Mouse (Mus musculus) kidney, adult 2 months (tissue): ENCODE data around the gene Utp20.

Experiments used
- CTCF ChIP-seq: fragments of 200-500 bp; conservative IDR thresholded peaks from 2 replicates; pipeline ENCODE4 v1.5.1; 2011; ENCODE audit warnings: low read depth, mild to moderate bottlenecking, control low read depth, low read length, moderate library complexity, mixed read lengths; ENCODE audit not compliant: insufficient read depth, insufficient read length
- POLR2A ChIP-seq: fragments of 200-500 bp; IDR thresholded peaks from one replicate; pipeline ENCODE4 v1.6.1; 2011; ENCODE audit warnings: low read depth, low read length, control low read depth

GRCm38 (mm10) chr10:88761524-88762212, 64.9 kb downstream of the Utp20 start:
- TF ChIP-seq CTCF (no peak), POLR2A (no peak)
